Mouse (Mus musculus) hindbrain, embryonic 13.5 days (tissue): ENCODE data around the gene Vmp1. TPM values are rescaled to one million over a fixed set of nuclear protein-coding genes. Genes with fewer than 3 reads are reported as not detected.

Experiments
- ATAC-seq: fragments of 200-750 bp; cut with Nextera tagmentation; 2 replicates; pipeline ENCODE4 v1.8.0; 2017; ENCODE audit warnings: moderate TSS enrichment; ENCODE audit not compliant: low FRiP score
- H3K27ac ChIP-seq: fragments of 300-500 bp; sonication (generic); 2 replicates; pipeline ENCODE4 v1.5.1; 2015; ENCODE audit warnings: inconsistent platforms, mild to moderate bottlenecking, moderate library complexity
- H3K27me3 ChIP-seq: fragments of 300-500 bp; sonication (generic); 2 replicates; pipeline ENCODE4 v1.6.1; 2015; ENCODE audit warnings: mild to moderate bottlenecking, inconsistent platforms
- H3K36me3 ChIP-seq: fragments of 300-500 bp; sonication (generic); 2 replicates; pipeline ENCODE4 v1.6.1; 2015; ENCODE audit warnings: mild to moderate bottlenecking, inconsistent platforms
- H3K4me1 ChIP-seq: fragments of 300-500 bp; sonication (generic); replicated peaks from 2 replicates; pipeline ENCODE4 v1.6.1; 2015; ENCODE audit warnings: inconsistent platforms
- H3K4me2 ChIP-seq: fragments of 300-500 bp; sonication (generic); 2 replicates; pipeline ENCODE4 v1.6.1; 2015; ENCODE audit warnings: inconsistent platforms, mild to moderate bottlenecking, moderate library complexity
- H3K4me3 ChIP-seq: fragments of 300-500 bp; sonication (generic); 2 replicates; pipeline ENCODE4 v1.5.1; 2015; ENCODE audit warnings: mild to moderate bottlenecking, inconsistent platforms
- H3K9ac ChIP-seq: fragments of 300-500 bp; sonication (generic); 2 replicates; pipeline ENCODE4 v1.6.1; 2015; ENCODE audit warnings: mild to moderate bottlenecking, inconsistent platforms
- H3K9me3 ChIP-seq: fragments of 300-500 bp; sonication (generic); 2 replicates; pipeline ENCODE4 v1.6.1; 2016; ENCODE audit warnings: inconsistent platforms
- WGBS: fragments of 180-500 bp; shearing (Covaris S2); methylation state at CpG from one replicate; pipeline ENCODE4 v1.1.7; 2015; 5-methylcytosine and 5-hydroxymethylcytosine counted together
- polyA plus RNA-seq: library from polyadenylated mRNA; unstranded; fragments of >200 nt; fragmentation: Nextera tagmentation; extraction: Ambion mirVana; gene quantifications from 2 replicates; pipeline ENCODE4 v1.2.1, GENCODE M21; 2015

Gene Vmp1
- polyA plus RNA-seq, 1 experiment from 2014 or later: 106 TPM

DNA sequence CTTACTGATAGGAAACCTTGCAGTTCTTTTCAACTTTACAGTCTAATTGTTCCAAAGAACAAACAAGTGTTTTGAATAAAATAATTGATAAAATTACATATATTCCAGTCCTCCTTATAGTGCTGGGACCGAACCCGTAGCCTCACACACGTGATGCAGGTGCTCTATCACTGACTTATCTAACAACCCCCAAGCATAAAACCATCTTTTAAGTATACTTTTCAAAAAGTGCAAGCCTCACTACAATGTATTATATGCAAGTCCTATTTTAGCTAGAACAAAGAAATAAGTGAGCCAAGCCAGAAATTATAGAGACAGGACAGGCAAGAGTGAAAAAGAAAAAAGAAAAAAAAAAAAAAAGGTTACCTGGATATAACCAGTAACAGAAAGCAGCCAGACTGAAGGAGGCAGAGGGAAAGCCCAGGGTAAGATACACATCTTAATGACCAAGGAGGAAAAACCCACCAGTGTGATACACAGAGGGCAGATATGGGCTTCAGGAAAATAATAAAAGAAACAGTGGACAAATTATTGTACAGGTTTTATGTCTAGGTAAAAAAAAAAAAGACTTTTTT, 36.7 kb downstream of the Vmp1 start:
- Histone ChIP-seq H3K36me3 (peaks cover 11% of the 10 kb centered on the region; the same call in 1 of the 2 replicates), H3K4me3 (no peak overlapping the region), H3K27ac (no peak overlapping the region), H3K4me1 (no peaks in the 10 kb centered on the region), H3K27me3 (no peaks in the 10 kb centered on the region), H3K9ac (no peak overlapping the region), H3K4me2 (no peak overlapping the region), H3K9me3 (no peaks in the 10 kb centered on the region)
- no peak for ATAC-seq
- WGBS: 90% methylated on average over 3 of the region's 3 CpGs

GRCm38 (mm10) chr11:86646136-86646834, 37.4 kb downstream of the Vmp1 start:
- H3K9me3 ChIP-seq: no peaks in the 10 kb centered on the region
- no peaks in the 10 kb centered on the region for H3K27me3 ChIP-seq
- no peak overlapping the region for H3K9ac ChIP-seq
- peaks cover 16% of the 10 kb centered on the region for H3K36me3 ChIP-seq
- no peak overlapping the region for H3K4me2 ChIP-seq
- no peak overlapping the region for H3K4me3 ChIP-seq
- H3K4me1 ChIP-seq: no peaks in the 10 kb centered on the region
- no peak overlapping the region for H3K27ac ChIP-seq
- 62% methylated on average over 7 of the region's 7 CpGs for WGBS
- no peak for ATAC-seq

GRCm38 (mm10) chr11:86644553-86644952, 39.1 kb downstream of the Vmp1 start:
- Histone ChIP-seq H3K4me1 (no peaks in the 10 kb centered on the region), H3K4me3 (no peak overlapping the region), H3K36me3 (peaks cover 23% of the 10 kb centered on the region), H3K27ac (no peak overlapping the region), H3K9ac (no peak overlapping the region), H3K27me3 (no peaks in the 10 kb centered on the region), H3K9me3 (no peaks in the 10 kb centered on the region), H3K4me2 (no peak overlapping the region)
- no peak for ATAC-seq
- 96% methylated on average over 4 of the region's 4 CpGs for WGBS

DNA sequence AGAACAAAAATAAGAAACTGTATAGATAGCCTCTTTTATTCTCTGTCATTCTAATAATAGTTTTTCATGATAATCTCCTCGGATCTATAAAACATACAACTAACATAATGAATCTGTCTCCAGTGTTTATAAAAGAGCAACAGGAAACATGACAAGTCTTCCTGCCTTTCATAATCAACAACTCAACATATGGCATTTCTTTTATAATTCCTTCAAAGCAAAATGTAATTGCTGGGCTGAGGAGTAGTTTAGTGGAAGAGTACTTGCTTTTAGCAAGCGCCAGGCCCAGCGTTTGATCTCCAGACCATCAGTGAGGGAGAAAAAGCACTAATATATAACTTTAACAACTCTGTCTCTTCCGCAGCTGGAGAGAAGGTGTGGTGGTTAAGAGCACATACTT, 41.9 kb downstream of the Vmp1 start:
- Histone ChIP-seq H3K27me3 (no peaks in the 10 kb centered on the region), H3K36me3 (peaks cover 23% of the 10 kb centered on the region), H3K9ac (no peak overlapping the region), H3K9me3 (no peaks in the 10 kb centered on the region), H3K4me1 (no peaks in the 10 kb centered on the region), H3K4me2 (no peak overlapping the region), H3K4me3 (no peak overlapping the region), H3K27ac (no peak overlapping the region)
- 93% methylated on average over 4 of the region's 4 CpGs for WGBS
- ATAC-seq: no peak

DNA sequence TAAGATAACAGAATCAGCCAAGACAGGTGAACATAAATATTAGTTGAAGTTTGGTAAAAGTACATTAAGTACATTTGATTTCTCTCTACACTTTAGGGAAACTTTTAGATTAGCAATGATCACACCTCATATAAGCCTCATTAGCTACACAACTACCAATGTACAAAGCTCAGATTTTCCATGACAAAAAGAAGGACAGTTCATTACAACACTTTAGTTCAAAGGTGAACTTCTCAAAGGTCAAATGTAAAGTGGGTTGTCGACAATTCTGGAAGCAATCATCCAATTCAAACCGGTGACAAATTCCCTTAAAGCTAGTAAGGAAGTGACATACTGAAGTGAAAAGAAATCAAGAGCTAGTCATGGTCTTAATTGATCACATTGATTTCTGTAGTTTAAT, 45.9 kb downstream of the Vmp1 start:
- H3K27ac ChIP-seq: no peak overlapping the region
- H3K4me1 ChIP-seq: no peaks in the 10 kb centered on the region
- H3K4me3 ChIP-seq: no peak overlapping the region
- WGBS: 83% methylated on average over 2 of the region's 2 CpGs
- no peaks in the 10 kb centered on the region for H3K9me3 ChIP-seq
- no peak for ATAC-seq
- H3K36me3 ChIP-seq: peaks cover 25% of the 10 kb centered on the region
- no peak overlapping the region for H3K4me2 ChIP-seq
- no peak overlapping the region for H3K9ac ChIP-seq
- no peaks in the 10 kb centered on the region for H3K27me3 ChIP-seq

DNA sequence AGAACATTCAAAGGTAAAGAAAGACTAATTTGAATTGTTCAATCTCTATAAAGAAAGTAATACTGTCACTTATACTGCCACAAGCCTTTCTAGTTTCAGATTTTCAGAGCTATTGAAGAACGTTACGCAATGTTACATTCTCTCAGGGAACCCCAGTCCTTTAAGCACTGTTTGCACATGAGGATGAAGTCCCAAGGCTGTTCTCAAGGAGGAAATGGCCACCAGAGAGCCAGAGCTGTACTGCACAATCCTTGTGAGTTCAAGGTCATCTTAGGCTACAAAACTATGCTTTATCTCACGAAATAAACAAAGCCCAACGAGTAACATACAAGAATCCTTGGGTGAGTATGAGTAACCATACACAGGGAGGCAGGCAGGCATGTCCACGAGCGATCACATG, 49.2 kb downstream of the Vmp1 start:
- no peak for ATAC-seq
- H3K9ac ChIP-seq: no peak overlapping the region
- H3K27ac ChIP-seq: no peak overlapping the region
- H3K4me3 ChIP-seq: no peak overlapping the region
- H3K27me3 ChIP-seq: no peaks in the 10 kb centered on the region
- no peaks in the 10 kb centered on the region for H3K9me3 ChIP-seq
- 94% methylated on average over 6 of the region's 6 CpGs for WGBS
- peaks cover 15% of the 10 kb centered on the region for H3K36me3 ChIP-seq
- H3K4me2 ChIP-seq: no peak overlapping the region
- H3K4me1 ChIP-seq: no peaks in the 10 kb centered on the region

- no peaks in the 10 kb centered on the region for H3K9me3 ChIP-seq
- no peaks in the 10 kb centered on the region for H3K4me1 ChIP-seq
- no peak for ATAC-seq
- no peak overlapping the region for H3K4me3 ChIP-seq
- no peak overlapping the region for H3K27ac ChIP-seq
- WGBS: 90% methylated on average over 7 of the region's 7 CpGs
- H3K27me3 ChIP-seq: no peaks in the 10 kb centered on the region
- H3K9ac ChIP-seq: no peak overlapping the region
- H3K36me3 ChIP-seq: peaks cover 19% of the 10 kb centered on the region
- H3K4me2 ChIP-seq: no peak overlapping the region
Observed at GRCm38 (mm10) chr11:86629941-86630340, 53.7 kb downstream of the Vmp1 start.

- Histone ChIP-seq H3K4me1 (no peaks in the 10 kb centered on the region), H3K27me3 (no peaks in the 10 kb centered on the region), H3K4me3 (no peak overlapping the region), H3K9me3 (no peaks in the 10 kb centered on the region), H3K4me2 (no peak overlapping the region), H3K36me3 (peaks cover 14% of the 10 kb centered on the region), H3K27ac (no peak overlapping the region), H3K9ac (no peak overlapping the region)
- no peak for ATAC-seq
- 94% methylated on average over 3 of the region's 3 CpGs for WGBS
Observed at GRCm38 (mm10) chr11:86629445-86629844, 54.2 kb downstream of the Vmp1 start.

DNA sequence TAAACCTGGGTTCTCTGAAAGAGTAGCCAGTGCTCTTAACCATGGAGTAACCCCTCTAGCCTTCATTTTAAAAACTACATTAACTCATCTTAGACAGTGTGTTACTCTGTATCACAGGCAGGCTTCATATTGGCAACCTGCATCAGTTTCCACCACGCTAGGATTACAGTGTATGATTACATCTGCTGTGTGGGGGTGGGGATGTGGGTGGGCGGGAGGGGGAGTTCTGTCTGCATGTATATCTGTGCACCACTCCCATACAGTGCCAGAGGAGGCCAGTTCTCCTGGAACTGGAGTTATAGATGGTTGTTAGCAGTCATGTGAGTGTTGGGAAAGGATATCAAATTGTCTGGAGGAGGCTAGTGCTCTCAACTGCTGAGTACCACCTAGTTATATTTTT, 55.2 kb downstream of the Vmp1 start:
- Histone ChIP-seq H3K4me1 (no peaks in the 10 kb centered on the region), H3K27ac (no peak overlapping the region), H3K4me3 (no peak overlapping the region), H3K36me3 (peaks cover 13% of the 10 kb centered on the region), H3K9me3 (no peaks in the 10 kb centered on the region), H3K9ac (no peak overlapping the region), H3K27me3 (no peaks in the 10 kb centered on the region), H3K4me2 (no peak overlapping the region)
- ATAC-seq: no peak
- 85% methylated on average over 2 of the region's 2 CpGs for WGBS

GRCm38 (mm10) chr11:86627649-86628048, 56.0 kb downstream of the Vmp1 start:
- H3K4me3 ChIP-seq: no peak overlapping the region
- H3K9me3 ChIP-seq: no peaks in the 10 kb centered on the region
- no peak overlapping the region for H3K27ac ChIP-seq
- no peaks in the 10 kb centered on the region for H3K4me1 ChIP-seq
- H3K4me2 ChIP-seq: no peak overlapping the region
- no peak for ATAC-seq
- H3K9ac ChIP-seq: no peak overlapping the region
- H3K27me3 ChIP-seq: no peaks in the 10 kb centered on the region
- peaks cover 13% of the 10 kb centered on the region for H3K36me3 ChIP-seq

DNA sequence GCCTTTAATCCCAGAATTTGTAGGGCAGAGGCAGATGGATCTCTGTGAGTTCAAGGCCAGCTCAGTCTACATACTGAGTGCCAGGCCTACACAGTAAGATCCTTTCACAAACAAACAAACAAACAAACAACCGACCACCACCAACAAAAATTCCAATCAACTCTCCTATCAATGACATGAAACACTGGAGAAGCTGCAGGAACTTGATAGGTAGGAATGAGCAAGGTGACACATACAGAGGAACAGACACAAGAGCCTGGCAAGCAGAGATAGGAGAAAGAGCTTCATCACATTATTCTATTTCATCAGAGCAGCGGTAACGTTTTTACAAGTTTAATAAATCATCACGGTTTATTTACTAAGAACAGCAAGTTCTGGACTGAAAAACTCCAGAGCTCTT, 56.9 kb downstream of the Vmp1 start:
- H3K9ac ChIP-seq: no peak overlapping the region
- ATAC-seq: no peak
- H3K4me1 ChIP-seq: peaks cover 4% of the 10 kb centered on the region; the same call in 1 of the 2 replicates
- H3K27ac ChIP-seq: no peak overlapping the region
- H3K9me3 ChIP-seq: no peaks in the 10 kb centered on the region
- H3K4me2 ChIP-seq: no peak overlapping the region
- no peak overlapping the region for H3K4me3 ChIP-seq
- H3K27me3 ChIP-seq: no peaks in the 10 kb centered on the region
- 94% methylated on average over 4 of the region's 4 CpGs for WGBS
- peaks cover 9% of the 10 kb centered on the region for H3K36me3 ChIP-seq

GRCm38 (mm10) chr11:86624237-86624941, 59.2 kb downstream of the Vmp1 start:
- no peak overlapping the region for H3K4me2 ChIP-seq
- no peak overlapping the region for H3K9ac ChIP-seq
- H3K4me1 ChIP-seq: peaks cover 4% of the 10 kb centered on the region; the same call in 1 of the 2 replicates
- H3K36me3 ChIP-seq: peaks cover 5% of the 10 kb centered on the region
- H3K9me3 ChIP-seq: no peaks in the 10 kb centered on the region
- no peak overlapping the region for H3K4me3 ChIP-seq
- H3K27ac ChIP-seq: no peak overlapping the region
- 83% methylated on average over 5 of the region's 5 CpGs for WGBS
- no peak for ATAC-seq
- no peaks in the 10 kb centered on the region for H3K27me3 ChIP-seq
